Mouse (Mus musculus): ENCODE measurements at regions not wholly inside any gene's neighbourhood (a gene's known extent, or its start where the extent isn't known, plus 50 kb on each side); places are given as distances from the start of the nearest gene placed in this dataset.

DNA sequence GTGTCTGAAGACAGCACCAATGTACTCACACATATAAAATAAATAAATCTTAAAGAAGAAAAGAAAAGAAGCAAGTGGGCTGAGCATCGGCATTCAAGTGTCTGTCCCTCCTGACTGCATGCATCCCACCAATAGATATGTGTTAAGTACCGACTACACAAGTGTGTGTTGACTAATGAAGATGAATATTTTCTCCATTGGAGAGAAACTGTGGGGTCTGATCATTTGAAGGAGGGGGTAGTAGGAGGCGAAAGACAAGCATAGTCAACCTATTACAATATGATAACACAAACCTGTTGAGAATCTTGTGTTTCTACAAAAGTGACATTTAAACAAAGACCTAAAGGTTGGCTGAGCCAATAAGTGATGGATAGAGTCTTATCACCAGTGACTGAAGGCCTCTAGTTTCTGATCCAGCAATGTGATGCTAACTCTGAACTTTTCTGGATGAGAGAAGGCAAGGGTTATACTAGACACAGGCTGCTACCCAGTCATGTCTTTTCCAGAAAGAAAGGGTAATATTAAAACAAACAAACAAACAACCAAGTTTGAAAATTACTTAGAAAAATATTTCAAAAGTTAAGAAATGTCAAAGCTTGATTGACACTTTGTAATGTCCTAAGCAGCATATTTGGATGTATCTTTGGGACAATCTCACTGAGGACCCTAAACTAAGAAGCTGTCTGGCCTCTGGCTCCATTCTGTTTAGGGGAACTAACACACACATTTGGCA lies 113.4 kb upstream of the Cpsf6 start:
- ATAC-seq (replicated peaks; ENCODE audit: low FRiP score, low TSS enrichment, poor library complexity, severe bottlenecking): no peak

DNA sequence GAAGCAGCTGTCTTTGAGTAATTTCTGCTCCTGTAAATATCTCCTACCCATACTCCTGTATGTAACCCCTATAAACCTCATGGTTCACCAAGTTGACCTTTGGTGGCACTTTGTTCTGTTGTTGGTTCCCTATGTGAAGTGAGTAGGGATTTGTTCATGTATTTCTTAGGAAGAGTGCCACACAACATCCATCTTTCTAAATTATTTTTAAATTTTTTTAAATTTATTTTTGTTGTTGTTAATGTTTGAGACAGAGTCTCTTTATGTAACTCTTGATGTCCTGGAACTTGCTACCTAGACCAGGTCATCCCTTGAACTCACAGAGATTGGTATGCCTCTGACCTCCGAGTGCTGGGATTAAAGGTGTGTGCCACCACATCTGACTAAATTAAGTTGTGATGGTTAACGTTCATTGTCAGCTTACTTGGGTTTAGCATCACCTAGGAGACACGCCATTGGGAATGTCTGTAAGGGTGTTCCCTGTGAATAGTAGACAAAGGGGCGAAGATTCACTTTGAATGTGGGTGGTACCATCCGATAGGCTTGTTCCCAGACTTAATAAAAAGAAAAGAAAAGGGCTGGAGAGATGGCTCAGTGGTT lies 112.7 kb upstream of the Cpsf6 start:
- ATAC-seq (replicated peaks; ENCODE audit: low FRiP score, low TSS enrichment, poor library complexity, severe bottlenecking): no peak

GRCm38 (mm10) chr10:117491711-117492110 lies 111.9 kb upstream of the Cpsf6 start:
- no peak for ATAC-seq (replicated peaks; ENCODE audit: low FRiP score, low TSS enrichment, poor library complexity, severe bottlenecking)

- no peak for ATAC-seq (replicated peaks; ENCODE audit: low FRiP score, low TSS enrichment, poor library complexity, severe bottlenecking)
Observed at GRCm38 (mm10) chr10:117490851-117491595, 111.2 kb upstream of the Cpsf6 start.

DNA sequence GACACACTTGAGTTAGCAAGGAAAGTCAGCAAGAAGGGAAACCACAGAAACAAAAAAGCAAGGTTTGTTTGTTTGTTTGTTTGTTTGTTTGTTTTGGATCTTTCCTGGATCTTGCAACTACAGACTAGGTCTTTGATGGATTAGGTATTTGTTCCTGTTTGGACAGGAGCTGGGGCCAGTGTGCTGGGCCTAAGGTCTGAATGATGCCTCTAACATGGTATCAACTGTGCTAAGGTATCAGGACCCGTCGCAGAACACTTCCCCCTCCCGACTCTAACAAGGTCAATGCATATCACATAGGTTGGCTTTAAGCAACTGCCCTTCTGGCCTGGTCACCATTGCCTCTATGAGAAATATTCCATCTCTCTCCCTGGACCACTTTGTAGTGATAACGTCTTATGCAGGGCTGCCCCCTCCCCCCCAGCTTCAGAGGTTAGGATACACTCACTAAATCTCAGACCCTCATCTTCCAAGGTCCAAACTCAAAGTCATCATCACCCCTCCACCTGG lies 103.3 kb upstream of the Cpsf6 start:
- ATAC-seq (replicated peaks; ENCODE audit: low FRiP score, low TSS enrichment, poor library complexity, severe bottlenecking): no peak

GRCm38 (mm10) chr10:117482361-117482760 lies 102.5 kb upstream of the Cpsf6 start:
- no peak for ATAC-seq (replicated peaks; ENCODE audit: low FRiP score, low TSS enrichment, poor library complexity, severe bottlenecking)

DNA sequence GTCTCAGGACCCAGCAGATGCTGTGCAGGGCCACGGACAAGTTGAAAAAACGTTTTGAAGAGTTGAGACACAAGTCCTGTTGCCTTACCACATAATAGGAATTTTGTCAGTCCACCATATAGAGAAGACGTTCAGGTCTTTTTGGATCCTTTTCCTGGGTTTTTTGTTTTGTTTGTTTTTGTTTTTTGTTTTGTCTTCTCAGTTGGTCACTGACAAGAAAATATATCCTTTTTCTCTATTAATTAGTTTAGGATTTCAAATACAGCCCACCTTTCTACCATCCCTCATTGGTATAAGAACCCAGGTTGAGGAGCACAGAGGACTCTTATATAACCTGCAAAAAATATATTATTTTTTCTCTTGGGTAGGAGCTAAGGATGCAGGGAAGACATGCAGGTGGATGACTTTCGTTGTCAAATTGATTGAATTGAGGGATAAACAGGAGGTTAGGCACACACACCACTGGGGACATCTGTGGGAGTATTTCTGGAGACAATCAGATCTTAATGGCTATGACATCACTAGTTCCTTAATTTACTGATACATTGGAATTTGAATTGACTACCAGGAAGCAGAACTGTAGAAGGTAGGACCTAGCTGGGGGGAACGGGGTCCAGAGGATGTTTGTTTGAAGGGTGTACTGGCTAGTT lies 101.7 kb upstream of the Cpsf6 start:
- no peak for ATAC-seq (replicated peaks; ENCODE audit: low FRiP score, low TSS enrichment, poor library complexity, severe bottlenecking)

GRCm38 (mm10) chr10:117480456-117480850 lies 100.6 kb upstream of the Cpsf6 start:
- ATAC-seq (replicated peaks; ENCODE audit: low FRiP score, low TSS enrichment, poor library complexity, severe bottlenecking): no peak

DNA sequence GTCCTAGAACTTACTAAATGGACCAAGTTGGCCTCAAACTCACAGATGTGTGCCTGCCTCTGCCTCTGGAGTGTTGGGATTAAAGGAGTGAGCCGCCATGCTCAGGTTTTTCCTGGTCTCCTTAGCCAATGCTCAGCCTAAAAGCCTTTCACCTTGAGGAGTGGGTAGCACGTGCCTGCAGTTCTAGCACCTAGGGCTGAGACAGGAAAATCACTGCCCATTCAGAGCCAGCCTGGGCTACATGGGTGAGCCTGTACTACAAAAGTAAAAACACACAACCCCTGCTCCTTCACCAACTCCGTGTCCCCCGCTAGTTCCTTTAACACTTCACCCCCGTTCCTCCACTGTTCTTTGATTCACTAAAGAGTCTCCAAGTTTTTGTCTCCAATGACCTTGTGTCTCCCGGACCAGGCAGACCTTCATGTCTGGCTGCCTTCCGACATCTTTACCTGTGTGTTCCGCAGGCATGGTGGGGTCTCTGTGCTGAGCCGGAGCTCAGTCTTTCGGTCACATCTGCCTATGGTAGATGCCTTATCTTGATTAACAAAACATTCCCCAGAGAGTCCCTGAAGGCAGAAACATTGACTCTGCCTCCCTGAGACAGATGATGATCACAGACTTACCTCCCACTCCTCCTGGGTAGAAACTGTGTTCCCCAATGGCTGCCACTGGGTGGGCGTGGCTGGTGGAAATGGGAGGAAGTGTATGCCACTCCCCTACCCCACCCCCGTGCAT lies 100.1 kb upstream of the Cpsf6 start:
- no peak for ATAC-seq (replicated peaks; ENCODE audit: low FRiP score, low TSS enrichment, poor library complexity, severe bottlenecking)

DNA sequence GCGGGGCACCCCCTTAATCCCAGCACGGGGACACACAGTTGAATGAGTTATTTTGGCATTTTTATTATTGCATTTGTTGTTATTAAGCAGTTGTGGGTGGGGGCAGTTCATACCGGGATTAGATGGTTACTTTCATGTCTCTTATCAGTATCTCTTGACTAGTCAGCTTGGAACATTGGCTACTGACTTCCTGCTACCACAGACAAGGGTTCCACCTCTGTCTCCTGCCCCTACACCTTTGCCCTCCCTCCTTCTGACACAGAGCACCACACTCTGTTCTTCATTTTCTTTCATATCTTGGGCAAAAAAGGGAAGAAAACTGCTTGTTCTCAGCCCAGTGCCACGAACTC lies 99.1 kb upstream of the Cpsf6 start:
- no peak for ATAC-seq (replicated peaks; ENCODE audit: low FRiP score, low TSS enrichment, poor library complexity, severe bottlenecking)

DNA sequence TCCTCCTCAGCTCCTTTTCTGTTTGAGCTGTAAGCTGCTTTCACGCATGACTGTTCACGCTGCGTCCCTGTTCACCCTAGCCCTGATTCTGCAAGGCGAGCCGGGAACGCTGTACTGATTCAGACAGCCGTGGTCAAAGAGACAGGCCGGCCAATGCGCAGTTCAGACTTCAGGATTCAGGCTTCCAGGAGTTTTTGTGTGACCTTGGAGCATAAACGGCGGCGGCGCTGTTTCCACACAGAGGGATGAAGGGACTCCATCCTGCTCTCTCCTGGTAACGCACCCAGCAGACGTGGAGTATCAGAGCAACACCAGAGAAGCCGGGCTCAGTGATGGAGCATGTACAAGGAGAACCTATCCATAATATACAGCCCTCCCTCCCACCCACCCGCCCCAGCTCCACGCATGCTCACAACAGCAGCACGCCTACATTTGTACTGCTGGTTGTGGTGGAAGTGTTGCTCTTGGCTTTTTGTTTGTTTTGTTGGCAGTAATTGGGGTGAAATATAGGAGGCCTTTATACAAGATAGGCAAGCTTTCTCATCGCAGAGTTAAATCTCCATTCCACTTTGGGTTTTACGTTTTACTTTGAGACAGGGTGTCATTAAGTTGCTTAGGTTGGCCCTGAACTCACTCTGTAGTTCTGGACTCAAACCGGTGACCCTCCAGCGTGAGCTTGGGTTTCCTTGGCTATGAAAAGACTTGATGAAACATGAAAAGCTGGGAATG lies 98.6 kb upstream of the Cpsf6 start:
- no peak for ATAC-seq (replicated peaks; ENCODE audit: low FRiP score, low TSS enrichment, poor library complexity, severe bottlenecking)

- ATAC-seq (replicated peaks; ENCODE audit: low FRiP score, low TSS enrichment, poor library complexity, severe bottlenecking): no peak
Observed at GRCm38 (mm10) chr10:117477331-117478201, 97.8 kb upstream of the Cpsf6 start.

DNA sequence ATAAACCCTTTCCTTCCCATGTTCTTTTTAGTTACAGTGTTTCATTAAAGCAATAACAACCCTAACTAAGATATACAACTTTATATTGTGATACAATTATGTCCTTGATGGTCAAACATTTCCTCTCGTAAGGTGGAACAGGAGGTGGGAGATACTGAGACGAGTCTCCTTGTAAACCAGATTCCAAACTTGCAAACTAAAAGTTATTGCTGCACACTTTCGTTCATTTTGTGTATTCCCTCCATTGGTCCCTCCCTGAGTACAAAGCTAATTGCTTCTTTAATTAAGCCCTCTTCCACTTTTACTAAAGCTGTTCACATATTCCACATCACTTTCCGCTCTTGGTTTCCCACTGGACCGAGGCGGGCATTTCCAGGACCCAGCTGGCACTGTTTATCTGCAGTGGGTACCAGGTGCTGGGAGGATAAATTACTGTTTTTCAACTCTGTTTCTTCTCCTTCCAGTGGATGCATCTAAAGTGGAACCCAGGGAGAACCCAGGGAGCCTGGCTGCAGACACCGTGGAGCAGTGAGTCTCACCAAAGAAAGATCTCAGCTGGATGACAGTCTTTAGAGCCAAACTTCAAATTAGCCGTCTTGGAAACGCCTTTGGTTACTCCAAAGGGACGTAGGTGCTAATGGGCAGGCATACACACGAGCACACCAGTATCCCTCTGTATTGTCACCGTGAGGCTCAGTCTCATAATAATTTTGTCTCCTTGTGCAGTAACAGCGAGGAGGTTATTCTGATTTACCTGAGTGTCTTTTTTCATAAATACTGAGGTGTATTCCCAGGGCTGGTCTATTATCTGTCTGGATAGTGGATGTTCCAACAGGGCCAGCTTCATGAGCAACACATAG lies 95.5 kb upstream of the Cpsf6 start:
- ATAC-seq (replicated peaks; ENCODE audit: low FRiP score, low TSS enrichment, poor library complexity, severe bottlenecking): no peak

DNA sequence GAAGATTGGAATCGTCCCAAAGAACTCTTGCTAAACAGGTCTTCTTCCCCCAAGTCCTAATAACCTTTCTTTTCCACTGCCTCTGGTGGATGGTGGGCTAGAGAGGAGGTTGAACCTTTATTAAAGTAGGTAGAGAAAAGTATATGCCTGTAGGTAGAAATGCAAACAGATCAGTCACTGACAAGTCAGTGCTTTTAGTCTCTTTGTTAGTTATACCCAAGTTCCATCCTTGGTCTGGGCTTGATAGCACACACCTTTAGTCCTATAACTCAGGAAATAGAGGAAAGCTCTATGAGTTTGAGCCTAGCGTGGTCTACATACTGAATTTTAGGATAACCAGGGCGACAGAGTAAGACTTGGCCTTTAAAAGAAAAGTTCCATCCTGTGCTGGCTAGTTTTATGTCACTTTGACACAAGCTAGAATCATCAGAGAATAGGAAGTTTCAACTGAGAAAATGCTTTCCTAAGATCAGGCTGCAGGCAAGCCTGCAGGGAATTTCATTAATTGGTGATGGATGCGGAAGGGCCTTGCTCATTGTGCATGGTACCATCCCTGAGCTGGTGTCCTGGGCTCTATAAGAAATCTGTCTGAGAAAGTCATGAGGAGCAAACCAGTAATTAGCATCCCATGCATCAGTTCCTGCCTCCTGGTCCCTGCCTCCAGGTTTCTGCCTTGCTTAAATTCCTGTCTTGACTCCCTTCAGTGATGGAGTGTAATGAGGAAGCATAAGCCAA lies 94.7 kb upstream of the Cpsf6 start:
- ATAC-seq (replicated peaks; ENCODE audit: low FRiP score, low TSS enrichment, poor library complexity, severe bottlenecking): no peak

DNA sequence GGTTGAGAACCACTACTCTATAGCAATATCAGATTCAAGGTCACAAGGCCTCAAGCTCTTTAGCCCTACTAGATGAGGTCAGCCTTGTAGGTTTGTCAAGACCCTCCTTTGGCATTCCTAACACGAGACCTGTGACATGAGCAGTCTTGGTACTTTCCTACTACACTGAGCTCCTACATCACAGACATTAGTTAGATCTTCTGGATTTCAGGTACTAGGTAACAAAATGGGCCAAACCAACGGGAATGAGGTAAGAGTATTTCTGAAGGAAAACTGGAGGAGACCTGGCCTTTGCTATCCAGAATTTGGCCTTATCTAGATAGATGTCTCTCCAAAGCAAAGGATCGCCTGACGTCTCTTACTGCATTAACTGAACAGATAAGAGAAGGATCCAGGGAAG lies 93.7 kb upstream of the Cpsf6 start:
- no peak for ATAC-seq (replicated peaks; ENCODE audit: low FRiP score, low TSS enrichment, poor library complexity, severe bottlenecking)

GRCm38 (mm10) chr10:117472568-117472930 lies 92.7 kb upstream of the Cpsf6 start:
- no peak for ATAC-seq (replicated peaks; ENCODE audit: low FRiP score, low TSS enrichment, poor library complexity, severe bottlenecking)
